Mouse (Mus musculus): Measurements from ENCODE around the gene Ebf1. TPM values are rescaled to one million over a fixed set of nuclear protein-coding genes. Genes with fewer than 3 reads are reported as not detected.

The Ebf1 gene
- polyA plus RNA-seq, 1 experiment from 2014 or later = 43.7 TPM

DNA sequence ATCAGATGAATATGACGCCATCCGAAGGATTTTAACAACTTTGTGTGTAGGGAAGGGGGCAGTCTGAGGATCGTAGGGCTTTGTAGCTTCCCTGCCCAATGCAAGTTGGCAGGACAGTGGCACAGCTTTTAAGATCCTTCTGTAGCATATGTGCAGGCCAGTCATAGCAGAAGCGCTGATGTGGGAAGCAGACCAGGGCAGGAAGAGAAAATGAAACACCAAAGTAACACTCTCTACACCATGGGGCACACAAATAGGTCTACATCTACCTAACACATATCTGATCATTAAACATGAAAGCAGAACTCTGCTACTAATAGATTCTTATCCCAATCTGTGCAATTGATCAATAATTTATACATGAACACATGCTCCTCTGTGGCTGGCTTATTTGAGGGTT, 277.7 kb downstream of the Ebf1 start:
- 89% methylated on average over 4 of the region's 4 CpGs for WGBS
- Histone ChIP-seq H3K27me3 (replicated peaks; ENCODE audit: control insufficient read depth, insufficient read depth, low read length) (no peaks in the 10 kb centered on the region; the same call in 1 of the 2 replicates), H3K4me3 (replicated peaks; ENCODE audit: low read length) (no peak overlapping the region), H3K9ac (replicated peaks; ENCODE audit: low read depth, low read length) (no peak overlapping the region), H3K4me2 (ENCODE audit: low read length) (no peak overlapping the region), H3K36me3 (ENCODE audit: control insufficient read depth, insufficient read depth) (no peaks in the 10 kb centered on the region), H3K9me3 (ENCODE audit: control insufficient read depth, low read length) (no peaks in the 10 kb centered on the region), H3K4me1 (replicated peaks; ENCODE audit: control insufficient read depth, insufficient read depth, low read length) (peaks cover 4% of the 10 kb centered on the region), H3K27ac (ENCODE audit: low read length) (no peak overlapping the region)
- no peak for ATAC-seq

GRCm38 (mm10) chr11:44895893-44896292, 278.8 kb downstream of the Ebf1 start:
- no peak overlapping the region for H3K4me3 ChIP-seq (replicated peaks; ENCODE audit: low read length)
- H3K27ac ChIP-seq (ENCODE audit: low read length) = no peak overlapping the region
- no peak overlapping the region for H3K4me2 ChIP-seq (ENCODE audit: low read length)
- H3K9me3 ChIP-seq (ENCODE audit: control insufficient read depth, low read length) = no peaks in the 10 kb centered on the region
- peaks cover 13% of the 10 kb centered on the region for H3K4me1 ChIP-seq (replicated peaks; ENCODE audit: control insufficient read depth, insufficient read depth, low read length)
- no peak overlapping the region for H3K9ac ChIP-seq (replicated peaks; ENCODE audit: low read depth, low read length)
- WGBS = 79% methylated on average over 1 of the region's 1 CpGs
- no peaks in the 10 kb centered on the region for H3K36me3 ChIP-seq (ENCODE audit: control insufficient read depth, insufficient read depth)
- H3K27me3 ChIP-seq (replicated peaks; ENCODE audit: control insufficient read depth, insufficient read depth, low read length) = no peaks in the 10 kb centered on the region; the same call in 1 of the 2 replicates
- no peak for ATAC-seq

DNA sequence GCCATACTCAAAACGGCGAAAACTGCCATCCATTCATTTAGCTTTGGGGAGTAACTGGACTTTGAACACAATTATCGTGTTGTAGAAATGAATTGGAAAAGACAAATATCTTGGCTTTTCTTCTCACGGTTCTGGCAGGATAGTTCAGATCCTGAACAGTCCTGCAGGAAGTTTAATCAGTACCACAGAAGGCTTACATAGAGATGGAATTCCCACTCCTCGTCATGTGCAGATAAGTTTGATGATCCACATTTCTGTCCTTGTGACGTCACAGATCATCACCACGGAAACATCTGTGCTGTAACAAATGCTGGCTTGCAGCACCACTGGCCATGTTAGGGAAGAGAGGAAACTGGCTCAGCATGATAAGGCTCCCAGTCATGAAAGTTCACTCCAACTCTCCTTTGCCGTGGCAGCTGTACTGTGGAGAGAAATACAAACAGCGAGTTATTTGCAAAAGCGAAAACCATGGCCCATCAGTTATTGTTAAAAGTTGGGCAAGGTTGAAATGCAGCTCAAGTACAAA, 280.1 kb downstream of the Ebf1 start:
- Histone ChIP-seq H3K9ac (replicated peaks; ENCODE audit: low read depth, low read length) (no peak overlapping the region), H3K4me2 (ENCODE audit: low read length) (no peak overlapping the region), H3K4me1 (replicated peaks; ENCODE audit: control insufficient read depth, insufficient read depth, low read length) (peaks cover 19% of the 10 kb centered on the region), H3K9me3 (ENCODE audit: control insufficient read depth, low read length) (no peaks in the 10 kb centered on the region), H3K27me3 (replicated peaks; ENCODE audit: control insufficient read depth, insufficient read depth, low read length) (no peaks in the 10 kb centered on the region; the same call in 1 of the 2 replicates), H3K36me3 (ENCODE audit: control insufficient read depth, insufficient read depth) (no peaks in the 10 kb centered on the region), H3K4me3 (replicated peaks; ENCODE audit: low read length) (no peak overlapping the region), H3K27ac (ENCODE audit: low read length) (no peak overlapping the region; the same call in 1 of the 2 replicates)
- WGBS = 78% methylated on average over 10 of the region's 10 CpGs
- ATAC-seq = no peak

GRCm38 (mm10) chr11:44899554-44899953, 282.4 kb downstream of the Ebf1 start:
- H3K4me2 ChIP-seq (ENCODE audit: low read length) = no peak overlapping the region
- H3K9me3 ChIP-seq (ENCODE audit: control insufficient read depth, low read length) = no peaks in the 10 kb centered on the region
- ATAC-seq = no peak
- H3K27me3 ChIP-seq (replicated peaks; ENCODE audit: control insufficient read depth, insufficient read depth, low read length) = no peaks in the 10 kb centered on the region
- H3K4me3 ChIP-seq (replicated peaks; ENCODE audit: low read length) = no peak overlapping the region
- H3K36me3 ChIP-seq (ENCODE audit: control insufficient read depth, insufficient read depth) = no peaks in the 10 kb centered on the region
- no peak overlapping the region for H3K27ac ChIP-seq (ENCODE audit: low read length)
- peaks cover 28% of the 10 kb centered on the region for H3K4me1 ChIP-seq (replicated peaks; ENCODE audit: control insufficient read depth, insufficient read depth, low read length)
- no peak overlapping the region for H3K9ac ChIP-seq (replicated peaks; ENCODE audit: low read depth, low read length)

DNA sequence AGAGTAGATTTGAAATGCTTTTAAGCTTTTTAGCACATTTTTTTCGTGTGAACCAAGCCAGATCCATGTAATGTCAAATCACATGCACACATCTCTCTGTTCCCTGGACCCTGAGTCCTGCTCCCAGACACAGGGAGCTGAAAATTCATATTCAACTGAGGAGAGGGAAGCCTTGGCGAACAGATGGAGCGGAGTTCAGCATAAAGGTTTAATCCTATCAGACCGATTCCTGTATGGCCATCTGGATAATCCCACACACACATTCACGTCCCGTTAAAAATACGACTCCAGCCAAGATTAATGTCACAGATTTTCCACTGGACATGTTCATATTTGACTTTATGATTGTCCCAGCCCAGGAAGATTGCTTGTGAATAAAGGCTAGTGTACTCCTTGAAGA, 282.8 kb downstream of the Ebf1 start:
- peak; percentile 60 for ATAC-seq
- H3K4me2 ChIP-seq (ENCODE audit: low read length) = no peak overlapping the region
- no peak overlapping the region for H3K4me3 ChIP-seq (replicated peaks; ENCODE audit: low read length)
- no peaks in the 10 kb centered on the region for H3K9me3 ChIP-seq (ENCODE audit: control insufficient read depth, low read length)
- no peak overlapping the region; the same call in 1 of the 2 replicates for H3K9ac ChIP-seq (replicated peaks; ENCODE audit: low read depth, low read length)
- WGBS = 21% methylated on average over 7 of the region's 7 CpGs
- peaks cover 28% of the 10 kb centered on the region for H3K4me1 ChIP-seq (replicated peaks; ENCODE audit: control insufficient read depth, insufficient read depth, low read length)
- no peaks in the 10 kb centered on the region for H3K27me3 ChIP-seq (replicated peaks; ENCODE audit: control insufficient read depth, insufficient read depth, low read length)
- no peaks in the 10 kb centered on the region for H3K36me3 ChIP-seq (ENCODE audit: control insufficient read depth, insufficient read depth)
- peak overlapping the region; percentile 63 for H3K27ac ChIP-seq (ENCODE audit: low read length)

DNA sequence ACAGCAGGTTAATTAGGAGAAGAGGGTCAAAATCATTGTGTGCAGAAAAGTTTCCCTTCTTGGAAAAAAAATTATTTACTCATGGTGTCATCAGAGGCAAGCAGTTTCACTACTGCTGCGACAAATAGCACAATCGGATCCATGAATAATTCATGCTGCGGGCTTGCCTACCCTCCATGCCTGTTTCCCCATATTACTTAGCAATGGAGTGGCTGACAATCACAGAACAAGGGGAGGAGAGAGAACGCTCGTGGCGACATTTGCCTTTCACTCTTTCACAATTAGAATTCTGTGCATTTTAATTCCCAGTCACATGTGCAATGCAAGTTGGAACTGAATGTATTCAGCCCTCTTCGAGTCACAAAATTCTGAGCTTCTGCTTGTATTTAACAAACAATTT, 283.4 kb downstream of the Ebf1 start:
- Histone ChIP-seq H3K4me1 (replicated peaks; ENCODE audit: control insufficient read depth, insufficient read depth, low read length) (peaks cover 28% of the 10 kb centered on the region), H3K4me3 (replicated peaks; ENCODE audit: low read length) (no peak overlapping the region)

GRCm38 (mm10) chr11:44901715-44902114, 284.6 kb downstream of the Ebf1 start:
- 74% methylated on average over 2 of the region's 2 CpGs for WGBS
- peaks cover 28% of the 10 kb centered on the region for H3K4me1 ChIP-seq (replicated peaks; ENCODE audit: control insufficient read depth, insufficient read depth, low read length)

More for the DNA sequence above, 283.4 kb downstream of the Ebf1 start:
- peak overlapping the region; percentile 63 for H3K27ac ChIP-seq (ENCODE audit: low read length)
- peak overlapping the region; percentile 6; the same call in 1 of the 2 replicates for H3K9ac ChIP-seq (replicated peaks; ENCODE audit: low read depth, low read length)
- H3K9me3 ChIP-seq (ENCODE audit: control insufficient read depth, low read length) = no peaks in the 10 kb centered on the region
- ATAC-seq = peak; percentile 92
- peak overlapping the region; percentile 34 for H3K4me2 ChIP-seq (ENCODE audit: low read length)
- H3K36me3 ChIP-seq (ENCODE audit: control insufficient read depth, insufficient read depth) = no peaks in the 10 kb centered on the region
- H3K27me3 ChIP-seq (replicated peaks; ENCODE audit: control insufficient read depth, insufficient read depth, low read length) = no peaks in the 10 kb centered on the region
- 13% methylated on average over 7 of the region's 7 CpGs for WGBS

DNA sequence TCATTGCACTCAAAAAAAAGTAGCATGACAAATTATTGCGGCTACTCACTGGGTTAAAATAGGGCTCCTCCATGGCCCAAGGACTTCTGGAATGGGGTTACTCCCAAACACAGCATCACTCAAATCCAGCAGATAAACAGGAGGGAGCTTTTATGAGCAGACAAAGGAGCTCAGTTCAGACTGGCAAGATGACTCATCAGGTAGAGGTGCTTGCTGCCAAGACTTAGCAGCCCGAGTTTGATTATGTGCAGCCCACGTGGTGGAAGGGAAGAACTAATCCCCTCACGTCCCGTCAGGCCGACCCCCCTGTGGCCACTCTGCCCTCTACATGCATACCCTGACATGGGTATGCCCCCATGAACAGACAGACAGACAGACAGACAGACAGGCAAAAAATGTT, 285.0 kb downstream of the Ebf1 start:
- H3K27me3 ChIP-seq (replicated peaks; ENCODE audit: control insufficient read depth, insufficient read depth, low read length) = no peaks in the 10 kb centered on the region
- H3K27ac ChIP-seq (ENCODE audit: low read length) = no peak overlapping the region
- H3K9me3 ChIP-seq (ENCODE audit: control insufficient read depth, low read length) = no peaks in the 10 kb centered on the region
- H3K4me3 ChIP-seq (replicated peaks; ENCODE audit: low read length) = no peak overlapping the region
- H3K4me1 ChIP-seq (replicated peaks; ENCODE audit: control insufficient read depth, insufficient read depth, low read length) = peaks cover 28% of the 10 kb centered on the region
- no peak overlapping the region for H3K4me2 ChIP-seq (ENCODE audit: low read length)
- WGBS = 46% methylated on average over 6 of the region's 6 CpGs
- no peak overlapping the region for H3K9ac ChIP-seq (replicated peaks; ENCODE audit: low read depth, low read length)
- no peaks in the 10 kb centered on the region for H3K36me3 ChIP-seq (ENCODE audit: control insufficient read depth, insufficient read depth)
- ATAC-seq = no peak

More at GRCm38 (mm10) chr11:44901715-44902114, 284.6 kb downstream of the Ebf1 start:
- H3K27ac ChIP-seq (ENCODE audit: low read length) = no peak overlapping the region
- no peak overlapping the region for H3K9ac ChIP-seq (replicated peaks; ENCODE audit: low read depth, low read length)
- H3K4me2 ChIP-seq (ENCODE audit: low read length) = no peak overlapping the region
- H3K36me3 ChIP-seq (ENCODE audit: control insufficient read depth, insufficient read depth) = no peaks in the 10 kb centered on the region
- no peaks in the 10 kb centered on the region for H3K27me3 ChIP-seq (replicated peaks; ENCODE audit: control insufficient read depth, insufficient read depth, low read length)
- H3K9me3 ChIP-seq (ENCODE audit: control insufficient read depth, low read length) = no peaks in the 10 kb centered on the region
- H3K4me3 ChIP-seq (replicated peaks; ENCODE audit: low read length) = no peak overlapping the region
- no peak for ATAC-seq

GRCm38 (mm10) chr11:44904121-44904520, 287.0 kb downstream of the Ebf1 start:
- Histone ChIP-seq H3K27ac (ENCODE audit: low read length) (no peak overlapping the region), H3K4me1 (replicated peaks; ENCODE audit: control insufficient read depth, insufficient read depth, low read length) (peaks cover 24% of the 10 kb centered on the region)

GRCm38 (mm10) chr11:44906456-44906855, 289.3 kb downstream of the Ebf1 start:
- Histone ChIP-seq H3K9me3 (ENCODE audit: control insufficient read depth, low read length) (no peaks in the 10 kb centered on the region), H3K27me3 (replicated peaks; ENCODE audit: control insufficient read depth, insufficient read depth, low read length) (peaks cover 8% of the 10 kb centered on the region; the same call in 1 of the 2 replicates), H3K4me1 (replicated peaks; ENCODE audit: control insufficient read depth, insufficient read depth, low read length) (peaks cover 12% of the 10 kb centered on the region), H3K4me2 (ENCODE audit: low read length) (no peak overlapping the region), H3K4me3 (replicated peaks; ENCODE audit: low read length) (no peak overlapping the region), H3K27ac (ENCODE audit: low read length) (no peak overlapping the region), H3K9ac (replicated peaks; ENCODE audit: low read depth, low read length) (no peak overlapping the region), H3K36me3 (ENCODE audit: control insufficient read depth, insufficient read depth) (no peaks in the 10 kb centered on the region)
- 62% methylated on average over 5 of the region's 5 CpGs for whole genome bisulfite sequencing
- ATAC-seq = no peak

More at GRCm38 (mm10) chr11:44904121-44904520, 287.0 kb downstream of the Ebf1 start:
- H3K9ac ChIP-seq (replicated peaks; ENCODE audit: low read depth, low read length) = no peak overlapping the region
- no peaks in the 10 kb centered on the region for H3K36me3 ChIP-seq (ENCODE audit: control insufficient read depth, insufficient read depth)
- no peak for ATAC-seq
- H3K4me3 ChIP-seq (replicated peaks; ENCODE audit: low read length) = no peak overlapping the region
- WGBS = 19% methylated on average over 9 of the region's 9 CpGs
- H3K4me2 ChIP-seq (ENCODE audit: low read length) = no peak overlapping the region
- no peaks in the 10 kb centered on the region for H3K9me3 ChIP-seq (ENCODE audit: control insufficient read depth, low read length)
- no peaks in the 10 kb centered on the region for H3K27me3 ChIP-seq (replicated peaks; ENCODE audit: control insufficient read depth, insufficient read depth, low read length)
